Mouse (Mus musculus) liver, postnatal 0 days (tissue): ENCODE results near the gene BC029722.

Experiments used
- CTCF ChIP-seq: sonication (generic); IDR thresholded peaks from 2 replicates; pipeline ENCODE4 v1.5.1; 2016; ENCODE audit warnings: antibody characterized with exemption, low read depth
- EP300 ChIP-seq: IDR thresholded peaks from 2 replicates; pipeline ENCODE4 v1.6.1; 2016; ENCODE audit warnings: antibody characterized with exemption, low read depth, mild to moderate bottlenecking

DNA sequence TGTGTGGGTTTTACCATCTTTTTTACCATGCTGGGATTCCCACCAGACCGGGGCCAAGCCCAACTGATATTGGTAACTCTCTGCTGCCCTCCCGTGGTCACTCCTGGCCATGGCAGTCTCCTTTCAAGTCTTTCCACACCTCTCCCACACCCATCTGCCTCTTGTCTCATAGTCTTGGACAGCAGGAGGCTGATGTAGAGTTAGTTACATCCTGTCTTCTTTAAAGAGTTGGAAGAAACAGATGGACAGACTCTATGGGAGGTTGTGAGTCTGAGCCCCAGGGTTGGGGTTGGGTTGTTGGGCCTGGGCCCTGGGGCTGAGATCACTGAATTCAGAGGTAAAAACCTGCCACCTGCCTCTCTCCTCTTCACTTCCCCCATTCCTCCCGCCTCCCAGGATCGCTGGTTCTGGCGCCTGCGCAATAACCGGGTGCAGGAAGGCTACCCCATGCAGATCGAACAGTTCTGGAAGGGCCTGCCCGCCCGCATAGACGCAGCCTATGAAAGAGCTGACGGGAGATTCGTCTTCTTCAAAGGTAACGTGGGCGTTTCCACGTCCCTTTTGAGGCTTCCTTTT is 7.3 kb downstream of the BC029722 start:
- TF ChIP-seq CTCF (peak; percentile 94), EP300 (no peak)
